Mouse (Mus musculus): ENCODE data around the gene St3gal4.

GRCm38 (mm10) chr9:35127147-35127546, 8.1 kb upstream of the St3gal4 start:
- no peak for TF ChIP-seq CTCF (IDR thresholded peaks at IDR 0.05; ENCODE audit: control insufficient read depth, insufficient read depth, low read length)
- no peak for TF ChIP-seq POLR2A (IDR thresholded peaks at IDR 0.05; ENCODE audit: borderline replicate concordance, control insufficient read depth, low read depth, low read length)

Measured in bone marrow, adult 2 months (tissue).